Mouse (Mus musculus) layer of hippocampus, postnatal 14 days (tissue): Measurements from ENCODE around the gene Lcn5. TPM values are rescaled to one million over a fixed set of nuclear protein-coding genes. Genes with fewer than 3 reads are reported as not detected.

ENCODE experiments used
- DNase-seq, 2 experiments: peaks; one replicate each; pipeline ENCODE4 v3.0.0; 2021 to 2022; ENCODE audit warnings: low spot score in 2 of 2, mixed read lengths in 1 of 2
- long read RNA-seq, 2 experiments: library from polyadenylated mRNA; stranded (forward); transcript quantifications; one replicate each; pipeline ENCODE4 v2.0.0; 2021
- total RNA-seq, 2 experiments: library from RNA; stranded (reverse); gene quantifications; 2 replicates each; pipeline ENCODE4 v1.2.3; 2021

The Lcn5 gene
- total RNA-seq, result not detected
- long read RNA-seq, experiment 1, result 0 reads
- long read RNA-seq, experiment 2, result 0 reads

GRCm38 (mm10) chr2:25657652-25658051 is at the start of gene Lcn5:
Gene Lcn5, plus strand, starts transcription at chr2:25657952.
- no peak for DNase-seq

GRCm38 (mm10) chr2:25608671-25609070 is 49.1 kb upstream of the Lcn5 start:
- no peak for DNase-seq

GRCm38 (mm10) chr2:25616398-25616797 is 41.4 kb upstream of the Lcn5 start:
- no peak for DNase-seq

- DNase-seq, result no peak
These were observed 40.2 kb upstream of the Lcn5 start, which contains the start of gene Ccdc183 for GRCm38 (mm10) chr2:25617578-25617977. Gene Ccdc183, minus strand, starts transcription at chr2:25617678.

- DNase-seq, result no peak
These were observed 37.4 kb upstream of the Lcn5 start for GRCm38 (mm10) chr2:25620386-25620785.

GRCm38 (mm10) chr2:25620852-25621228 is 36.9 kb upstream of the Lcn5 start:
- DNase-seq, result no peak

- peak; percentile 66 to 80 for DNase-seq
These were observed 36.2 kb upstream of the Lcn5 start, which contains the start of gene Tmem141 for GRCm38 (mm10) chr2:25621229-25622200. Gene Tmem141, minus strand, starts transcription at chr2:25622005.

GRCm38 (mm10) chr2:25625986-25626385 is 31.8 kb upstream of the Lcn5 start:
- DNase-seq, result no peak

GRCm38 (mm10) chr2:25627811-25628210 is 29.9 kb upstream of the Lcn5 start, which contains the start of gene Fcna:
Gene Fcna, minus strand, starts transcription at chr2:25628030.
- no peak for DNase-seq

- no peak for DNase-seq
These were observed 29.0 kb upstream of the Lcn5 start for GRCm38 (mm10) chr2:25628738-25629137.

GRCm38 (mm10) chr2:25633616-25634015 is 24.1 kb upstream of the Lcn5 start:
- DNase-seq, result no peak

- DNase-seq, result no peak
These were observed 23.7 kb upstream of the Lcn5 start for GRCm38 (mm10) chr2:25634046-25634445.

GRCm38 (mm10) chr2:25639890-25640289 is 17.9 kb upstream of the Lcn5 start:
- DNase-seq, result peak; percentile 28 to 47

- DNase-seq, result no peak
These were observed 4.8 kb upstream of the Lcn5 start, which contains the start of gene Lcn8 for GRCm38 (mm10) chr2:25652902-25653301. Gene Lcn8, plus strand, starts transcription at chr2:25653120.

- no peak for DNase-seq
These were observed 3.2 kb upstream of the Lcn5 start for GRCm38 (mm10) chr2:25654502-25654901.

- DNase-seq, result peak in 1 of 2 experiments; percentile 47
These were observed 1.1 kb upstream of the Lcn5 start for GRCm38 (mm10) chr2:25656691-25657090.

GRCm38 (mm10) chr2:25657246-25657645 is 506 bp upstream of the Lcn5 start:
- no peak for DNase-seq

- no peak for DNase-seq
These were observed 2.5 kb downstream of the Lcn5 start for GRCm38 (mm10) chr2:25660279-25660678.

- DNase-seq, result no peak
These were observed 3.7 kb downstream of the Lcn5 start for GRCm38 (mm10) chr2:25661245-25661970.

GRCm38 (mm10) chr2:25663511-25663910 is 5.8 kb downstream of the Lcn5 start:
- peak in 1 of 2 experiments; percentile 63 for DNase-seq

- DNase-seq, result no peak
These were observed 6.4 kb downstream of the Lcn5 start for GRCm38 (mm10) chr2:25664125-25664524.

GRCm38 (mm10) chr2:25666516-25666915 is 8.8 kb downstream of the Lcn5 start:
- no peak for DNase-seq
